Mouse (Mus musculus) ZHBTc4 (cell line): ENCODE data around the gene Tmem121b.

ENCODE experiments used
- DNase-seq: peaks from one replicate; pipeline ENCODE4 v3.0.0-alpha.2; 2011; ENCODE audit warnings: low read depth, low spot score

Tmem121b gene

GRCm38 (mm10) chr6:120493374-120494181 lies at the start of gene Tmem121b:
Gene Tmem121b, minus strand, starts transcription at chr6:120493807.
- peak; percentile 76 for DNase-seq

- peak; percentile 83 for DNase-seq
Observed at GRCm38 (mm10) chr6:120542061-120542460, 48.5 kb upstream of the Tmem121b start.

- DNase-seq, result no peak
Observed at GRCm38 (mm10) chr6:120541386-120541785, 47.8 kb upstream of the Tmem121b start.

GRCm38 (mm10) chr6:120539781-120540231 lies 46.2 kb upstream of the Tmem121b start:
- peak; percentile 68 for DNase-seq

GRCm38 (mm10) chr6:120539132-120539759 lies 45.6 kb upstream of the Tmem121b start:
- DNase-seq, result peak; percentile 88

GRCm38 (mm10) chr6:120536337-120536736 lies 42.7 kb upstream of the Tmem121b start:
- DNase-seq, result peak; percentile 41

GRCm38 (mm10) chr6:120532594-120532993 lies 39.0 kb upstream of the Tmem121b start:
- DNase-seq, result no peak

- DNase-seq, result peak; percentile 96
Observed at GRCm38 (mm10) chr6:120531020-120531965, 37.7 kb upstream of the Tmem121b start, which contains the start of gene Hdhd5. Gene Hdhd5, minus strand, starts transcription at chr6:120531319.

GRCm38 (mm10) chr6:120529123-120529522 lies 35.5 kb upstream of the Tmem121b start:
- no peak for DNase-seq

GRCm38 (mm10) chr6:120524796-120525195 lies 31.2 kb upstream of the Tmem121b start:
- DNase-seq, result no peak

- DNase-seq, result no peak
Observed at GRCm38 (mm10) chr6:120519647-120520046, 26.0 kb upstream of the Tmem121b start.

- DNase-seq, result no peak
Observed at GRCm38 (mm10) chr6:120517311-120517710, 23.7 kb upstream of the Tmem121b start.

- DNase-seq, result no peak
Observed at GRCm38 (mm10) chr6:120516879-120517278, 23.3 kb upstream of the Tmem121b start.

GRCm38 (mm10) chr6:120516422-120516821 lies 22.8 kb upstream of the Tmem121b start:
- no peak for DNase-seq

- DNase-seq, result peak; percentile 88
Observed at GRCm38 (mm10) chr6:120511212-120511611, 17.6 kb upstream of the Tmem121b start.

- no peak for DNase-seq
Observed at GRCm38 (mm10) chr6:120510425-120510824, 16.8 kb upstream of the Tmem121b start.

- DNase-seq, result no peak
Observed at GRCm38 (mm10) chr6:120509975-120510374, 16.4 kb upstream of the Tmem121b start.

GRCm38 (mm10) chr6:120508645-120509044 lies 15.0 kb upstream of the Tmem121b start:
- DNase-seq, result no peak

- DNase-seq, result no peak
Observed at GRCm38 (mm10) chr6:120505531-120505930, 11.9 kb upstream of the Tmem121b start.

GRCm38 (mm10) chr6:120504051-120504450 lies 10.4 kb upstream of the Tmem121b start:
- DNase-seq, result no peak

GRCm38 (mm10) chr6:120496544-120496943 lies 2.9 kb upstream of the Tmem121b start:
- DNase-seq, result no peak
